Mouse (Mus musculus) layer of hippocampus, postnatal 14 days (tissue): ENCODE data around the gene Frzb. TPM values are rescaled to one million over a fixed set of nuclear protein-coding genes. Genes with fewer than 3 reads are reported as not detected.
"Not testable (repeated sequence)": the region's sequence is repeated elsewhere in the genome, so short reads cannot be mapped to it uniquely, and the experiment has no call there.

Experiments used
- DNase-seq, 2 experiments: peaks; one replicate each; pipeline ENCODE4 v3.0.0; 2021 to 2022; ENCODE audit warnings: low spot score in 2 of 2, mixed read lengths in 1 of 2
- long read RNA-seq, 2 experiments: library from polyadenylated mRNA; stranded (forward); transcript quantifications; one replicate each; pipeline ENCODE4 v2.0.0; 2021
- total RNA-seq, 2 experiments: library from RNA; stranded (reverse); gene quantifications; 2 replicates each; pipeline ENCODE4 v1.2.3; 2021

Frzb gene
- total RNA-seq, result 10 to 100 TPM; 24.4 to 25.5 TPM
- long read RNA-seq, experiment 1, transcript Frzb-201 (6 exons, 3,149 nt), result major isoform, 28 of 31 reads
- long read RNA-seq, experiment 1, partial matches to known transcripts, result 0 of 31 reads
- long read RNA-seq, experiment 1, other reads (novel, unspliced or antisense), result 3 of 31 reads
- long read RNA-seq, experiment 2, transcript Frzb-201 (6 exons, 3,149 nt), result major isoform, 35 of 40 reads
- long read RNA-seq, experiment 2, partial matches to known transcripts, result 0 of 40 reads
- long read RNA-seq, experiment 2, other reads (novel, unspliced or antisense), result 5 of 40 reads

GRCm38 (mm10) chr2:80447291-80447791, at the start of gene Frzb:
Frzb (minus strand) TSS chr2:80447625.
- DNase-seq, result peak in 1 of 2 experiments; percentile 25

DNA sequence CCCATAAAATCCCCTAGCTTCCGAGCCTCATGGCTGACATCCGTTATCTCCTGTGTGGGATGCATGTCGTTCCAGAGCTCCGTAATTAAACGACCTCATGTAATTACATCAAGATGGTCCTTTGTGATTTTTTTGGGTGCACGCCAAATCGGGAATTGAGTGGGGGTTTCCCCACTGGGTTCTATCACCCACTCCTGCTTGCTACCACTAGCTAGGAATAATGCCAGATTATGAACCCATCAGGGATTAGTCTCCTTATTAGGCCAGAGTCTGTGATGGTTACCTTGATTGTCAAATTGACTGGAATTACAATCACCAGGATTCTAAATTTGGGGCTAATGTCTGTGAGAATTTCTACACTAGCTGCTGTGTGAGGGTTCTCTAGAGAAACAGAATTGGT, 47.9 kb upstream of the Frzb start:
- DNase-seq, result not testable (repeated sequence)

- no peak for DNase-seq
Measured at GRCm38 (mm10) chr2:80486851-80487250, 39.4 kb upstream of the Frzb start.

GRCm38 (mm10) chr2:80484951-80485350, 37.5 kb upstream of the Frzb start:
- DNase-seq, result no peak

DNA sequence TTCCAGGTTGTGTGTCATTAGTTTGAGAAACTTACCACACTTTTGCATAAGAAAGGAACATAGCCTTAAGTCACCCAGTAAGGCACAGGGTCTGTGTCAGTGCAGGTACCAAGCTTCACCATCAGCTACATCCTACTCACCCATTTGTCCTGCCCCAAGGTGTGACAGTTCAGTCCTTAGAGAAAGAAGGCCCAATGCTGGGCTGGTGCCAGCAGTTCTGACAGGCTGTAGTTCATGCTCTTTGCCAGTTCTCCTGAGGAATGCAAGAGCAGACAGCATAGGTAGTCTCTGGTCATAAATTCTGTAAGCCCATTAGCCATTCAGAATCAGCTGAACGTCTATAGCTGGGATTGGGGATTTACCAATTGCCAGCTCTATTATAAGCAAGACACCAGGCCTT, 28.4 kb upstream of the Frzb start:
- DNase-seq, result no peak

- DNase-seq, result no peak
Measured at GRCm38 (mm10) chr2:80474247-80474796, 26.9 kb upstream of the Frzb start.

GRCm38 (mm10) chr2:80465991-80466821, 18.8 kb upstream of the Frzb start:
- DNase-seq, result no peak

DNA sequence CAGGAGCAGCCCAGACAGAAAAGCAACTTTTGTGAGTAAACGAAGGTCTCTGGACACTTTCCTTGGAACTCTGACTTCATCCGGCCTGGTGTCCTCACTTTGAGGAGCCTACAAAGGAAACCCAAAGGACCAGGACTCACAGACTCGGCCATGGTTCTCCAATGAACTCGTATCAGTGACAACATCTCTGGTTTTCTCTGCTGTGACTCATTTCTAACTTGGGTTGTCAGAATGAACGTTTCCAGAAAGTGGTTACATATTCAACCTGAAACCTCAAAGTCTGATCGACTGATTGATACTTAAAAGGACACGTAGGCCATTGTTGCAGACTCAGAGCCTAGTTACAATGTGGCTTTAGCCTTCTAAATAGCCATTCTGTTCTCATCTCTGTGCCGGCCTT, 14.4 kb upstream of the Frzb start:
- no peak for DNase-seq

- DNase-seq, result peak; percentile 46 to 55
Measured at GRCm38 (mm10) chr2:80448231-80448630, 806 bp upstream of the Frzb start.

DNA sequence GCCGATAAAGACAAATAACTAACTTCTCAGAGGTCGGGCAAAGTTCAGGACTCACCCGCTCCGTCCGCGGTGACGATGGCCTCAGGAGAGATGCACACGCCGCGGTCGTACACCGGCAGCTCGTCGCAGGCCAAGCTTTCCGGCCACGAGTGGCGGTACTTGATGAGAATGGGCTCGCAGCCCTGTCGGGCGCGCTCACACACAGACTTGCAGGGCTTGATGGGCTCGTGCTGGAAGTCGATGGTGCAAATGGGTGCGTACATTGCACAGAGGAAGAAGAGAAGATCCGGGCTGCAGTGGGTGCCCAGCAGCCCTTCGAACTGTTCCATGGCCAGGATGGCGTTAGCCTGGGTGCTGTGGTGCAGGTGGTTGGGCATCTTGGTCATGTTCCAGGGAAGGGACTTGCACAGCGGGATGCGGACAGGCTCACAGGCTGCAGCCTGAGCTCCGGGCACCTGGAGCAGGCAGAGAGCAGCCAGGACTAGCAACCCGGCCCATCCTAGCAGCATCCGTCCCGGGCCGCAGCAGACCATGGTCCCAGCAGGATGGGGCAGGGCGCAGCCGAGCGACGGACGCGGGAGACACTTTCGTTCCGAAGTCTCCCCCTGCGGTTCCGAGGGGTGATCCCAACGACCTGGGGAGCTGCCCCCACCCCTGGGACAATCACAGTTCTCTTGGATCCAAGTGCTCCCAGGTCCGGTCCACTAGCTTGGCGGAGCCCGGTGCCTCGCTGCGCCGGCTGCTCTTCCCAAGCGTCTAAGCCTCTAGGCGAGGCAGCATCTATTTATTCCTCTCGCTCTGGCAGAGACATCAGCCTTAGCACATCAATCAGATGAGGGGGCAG, 895 bp downstream of the Frzb start:
- peak in 1 of 2 experiments; percentile 19 for DNase-seq

- no peak for DNase-seq
Measured at GRCm38 (mm10) chr2:80445926-80446307, 1.5 kb downstream of the Frzb start.

DNA sequence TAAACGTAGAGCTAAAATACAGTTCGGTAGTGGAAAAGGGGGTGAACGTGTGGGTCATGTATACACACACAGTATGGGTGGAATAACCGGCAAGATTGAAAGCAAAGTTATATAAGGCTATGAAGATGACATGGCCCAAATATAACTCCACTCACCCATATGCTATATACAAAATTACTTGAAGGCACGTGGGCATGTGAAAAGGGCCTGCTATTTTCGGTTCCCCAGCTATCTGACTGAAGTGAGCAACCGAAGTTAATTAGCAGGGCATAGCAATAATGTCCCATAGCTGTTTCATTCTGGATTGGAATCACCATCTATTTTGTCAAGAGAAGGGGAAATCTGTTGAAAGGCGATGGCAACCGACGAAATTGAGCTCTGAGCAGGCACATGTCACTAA, 1.9 kb downstream of the Frzb start:
- DNase-seq, result no peak

DNA sequence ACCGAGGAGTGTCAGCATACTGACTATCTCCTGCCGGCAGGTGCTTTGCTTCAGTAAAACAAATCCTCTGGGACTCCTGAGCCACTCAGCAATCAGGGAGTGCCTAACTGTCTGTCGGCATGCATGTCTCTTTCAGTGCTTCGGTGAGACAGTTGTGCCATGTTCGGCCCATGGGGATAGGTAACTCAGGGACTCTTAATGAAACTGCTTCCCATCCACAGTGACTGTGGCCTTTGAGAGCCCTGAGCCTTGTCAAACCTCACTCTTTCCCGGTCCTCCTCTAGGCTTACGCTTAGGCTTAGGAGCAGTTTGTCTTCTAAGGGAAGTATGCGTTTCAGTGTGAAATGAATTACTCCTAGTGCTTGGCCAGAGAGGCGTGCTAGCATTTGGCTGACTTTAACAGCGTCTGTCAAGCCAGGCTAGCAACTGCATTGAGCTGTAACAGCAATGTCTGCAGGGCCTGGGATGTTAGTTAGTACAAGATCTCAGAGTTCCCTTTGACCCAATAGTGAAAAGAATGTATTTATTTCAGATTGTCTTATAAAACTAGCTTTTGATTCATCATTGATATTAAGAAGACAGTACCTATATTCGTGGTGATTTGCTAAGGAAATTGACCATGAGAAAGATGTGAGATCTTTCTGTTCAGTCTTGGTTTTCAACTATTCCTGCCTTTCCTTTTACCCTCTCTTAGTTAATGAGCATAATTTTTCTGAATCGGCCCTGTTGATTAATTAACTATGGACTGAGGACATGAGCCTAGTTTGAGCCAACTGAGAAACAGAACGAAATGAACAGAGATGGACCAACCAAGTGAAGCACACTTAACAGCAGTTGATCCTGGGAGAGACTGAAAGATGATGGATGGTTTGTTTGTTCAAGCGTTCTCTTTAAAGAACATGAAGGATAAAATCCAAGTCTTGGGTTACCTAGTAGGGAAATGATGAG, 2.7 kb downstream of the Frzb start:
- DNase-seq, result no peak

DNA sequence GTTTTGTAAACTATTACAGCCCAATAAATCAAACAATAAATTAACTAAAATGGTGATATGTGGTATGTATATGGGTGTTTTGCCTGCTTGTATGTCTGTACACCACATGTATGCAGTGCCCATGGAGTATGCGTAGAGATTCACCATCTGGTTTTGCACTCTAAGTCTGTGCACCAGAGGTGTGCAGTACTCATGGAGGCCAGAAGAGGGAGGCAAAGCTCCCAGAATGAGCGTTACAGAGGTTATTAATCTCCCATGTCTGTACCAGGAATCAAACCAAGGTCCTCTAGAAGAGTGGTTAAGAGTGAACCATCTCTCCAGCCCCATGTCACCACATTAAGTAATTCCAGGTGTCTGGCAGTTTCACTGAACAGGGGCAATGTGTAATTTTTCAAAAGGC, 3.5 kb downstream of the Frzb start:
- DNase-seq, result no peak

GRCm38 (mm10) chr2:80441386-80441785, 6.0 kb downstream of the Frzb start:
- DNase-seq, result no peak

GRCm38 (mm10) chr2:80438854-80439253, 8.6 kb downstream of the Frzb start:
- peak in 1 of 2 experiments; percentile 20 for DNase-seq

- no peak for DNase-seq
Measured at GRCm38 (mm10) chr2:80437401-80437800, 10.0 kb downstream of the Frzb start.

DNA sequence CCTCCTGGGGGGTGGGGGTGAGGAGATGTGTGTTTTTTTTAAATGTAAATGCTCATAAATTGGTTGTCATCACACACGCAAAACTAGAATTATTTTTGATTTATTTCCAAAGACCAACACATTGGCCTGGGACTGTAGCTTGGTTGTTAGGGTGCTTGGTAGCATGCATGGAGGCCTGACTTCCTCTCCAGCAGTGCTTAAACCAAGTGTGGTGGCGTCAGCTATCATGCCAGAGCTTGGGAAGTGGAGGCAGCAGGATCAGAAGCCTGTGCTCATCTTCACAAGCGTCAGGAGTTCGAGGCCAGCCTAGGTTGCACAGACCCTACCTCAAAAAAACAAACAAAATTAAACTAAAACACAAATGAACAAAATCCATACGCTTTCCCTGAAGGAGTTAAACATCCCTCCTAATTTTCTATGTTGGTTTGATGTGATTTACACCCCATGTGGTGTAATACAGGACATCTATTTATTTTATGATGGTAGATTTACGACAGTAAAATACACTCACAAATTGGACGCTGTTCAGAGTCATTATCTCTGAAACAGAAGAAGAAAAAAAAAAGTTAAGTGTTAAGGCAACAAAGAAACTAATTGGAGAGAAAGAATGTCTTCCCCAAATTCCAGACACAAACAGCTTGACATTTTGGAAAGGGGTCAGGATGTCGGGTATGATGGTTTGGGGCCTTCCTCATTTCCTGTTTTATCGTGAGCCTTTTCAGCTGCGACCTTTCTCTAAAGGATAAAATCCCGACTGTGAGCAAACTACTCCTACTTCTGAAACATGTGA, 12.4 kb downstream of the Frzb start:
- no peak for DNase-seq

DNA sequence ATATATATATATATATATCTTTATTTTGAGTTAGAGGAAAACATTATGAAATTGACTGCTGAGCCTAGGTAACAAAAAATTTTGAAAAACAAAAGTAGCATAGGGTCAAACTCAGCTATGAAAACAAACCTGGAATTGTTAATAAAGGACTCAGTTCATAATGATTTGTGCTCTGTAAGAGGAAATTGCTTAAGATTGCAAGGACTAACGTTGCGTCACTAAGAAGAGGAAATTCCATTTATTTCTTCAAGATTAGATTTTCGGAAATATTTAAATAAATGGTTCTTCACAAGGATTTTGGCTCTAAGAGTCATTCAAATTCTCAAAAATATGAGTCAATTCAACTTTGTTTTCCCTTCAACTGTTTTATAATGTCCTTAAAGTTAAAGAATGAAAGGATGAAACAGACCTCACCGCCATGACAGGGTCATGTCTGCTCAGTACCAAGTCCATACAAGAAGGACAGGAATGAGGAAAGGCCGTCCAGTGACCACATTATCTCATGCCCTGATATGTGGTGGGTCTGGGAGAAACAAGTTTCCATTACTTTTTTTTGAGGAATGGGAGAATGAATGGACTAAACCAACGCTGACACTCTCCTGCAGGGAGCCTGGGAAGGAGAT, 14.1 kb downstream of the Frzb start:
- no peak for DNase-seq
